Mouse (Mus musculus): ENCODE results near the gene Rnf217.

DNA sequence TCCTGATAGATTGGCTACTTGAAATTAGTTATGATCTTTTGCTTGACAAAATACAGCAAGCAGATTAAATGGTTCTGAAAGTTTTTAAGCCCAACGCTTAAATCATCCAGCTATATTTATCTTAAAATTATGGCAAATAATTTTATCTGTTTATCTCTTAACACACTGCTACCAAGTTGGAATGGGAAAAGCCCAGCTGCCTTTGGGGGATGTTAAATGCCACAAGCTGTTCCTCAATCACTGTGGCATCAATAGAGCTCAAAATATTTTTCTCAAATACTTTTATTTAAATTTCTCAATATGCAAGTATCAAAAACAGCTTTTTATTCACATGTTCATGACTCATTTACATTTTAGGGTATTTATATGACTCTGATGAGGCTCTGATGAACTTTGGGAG is 5.1 kb upstream of the Rnf217 start:
- TF ChIP-seq POLR2A (IDR thresholded peaks at IDR 0.05; ENCODE audit: extremely low read depth, insufficient read depth, low read length): no peak
- no peak for TF ChIP-seq CTCF (IDR thresholded peaks at IDR 0.05; ENCODE audit: low read depth, low read length)
